Mouse (Mus musculus) liver, postnatal 0 days (tissue): Measurements from ENCODE around the gene Fhit.

Experiments
- CTCF ChIP-seq: sonication (generic); IDR thresholded peaks from 2 replicates; pipeline ENCODE4 v1.5.1; 2016; ENCODE audit warnings: antibody characterized with exemption, low read depth
- EP300 ChIP-seq: IDR thresholded peaks from 2 replicates; pipeline ENCODE4 v1.6.1; 2016; ENCODE audit warnings: antibody characterized with exemption, low read depth, mild to moderate bottlenecking

DNA sequence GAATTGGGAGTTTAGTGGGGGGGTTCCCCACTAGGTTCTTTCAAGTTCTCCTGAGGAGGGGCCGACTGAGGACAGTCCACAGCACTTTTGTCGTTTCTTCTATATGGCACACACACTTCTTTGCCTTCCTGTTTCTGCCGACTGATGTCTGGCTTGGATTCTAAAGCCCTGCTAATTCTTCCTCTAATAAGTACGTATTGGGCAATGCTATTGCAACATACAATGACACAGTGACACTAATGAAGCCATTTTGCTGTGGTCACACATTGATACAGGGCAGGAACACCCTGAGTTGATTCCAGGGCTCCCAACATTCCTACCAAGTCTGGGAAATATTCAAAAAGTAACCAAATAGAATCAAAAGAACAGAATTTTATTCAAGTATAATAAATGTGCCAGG lies 1032.2 kb downstream of the Fhit start:
- no peak for TF ChIP-seq CTCF
- no peak for TF ChIP-seq EP300
